Mouse (Mus musculus) heart, postnatal 0 days (tissue): Measurements from ENCODE around the gene Rbfox3. TPM values are rescaled to one million over a fixed set of nuclear protein-coding genes. Genes with fewer than 3 reads are reported as not detected.

Experiments used
- ATAC-seq: fragments of 200-750 bp; cut with Nextera tagmentation; 2 replicates; pipeline ENCODE4 v1.8.0; 2017; ENCODE audit warnings: low read depth, moderate number of reproducible peaks, moderate library complexity; ENCODE audit not compliant: insufficient read depth
- DNase-seq: peaks from one replicate; pipeline ENCODE4 v3.0.0-alpha.2; 2016; ENCODE audit warnings: low spot score
- H3K27ac ChIP-seq: fragments of 300-500 bp; sonication (generic); 2 replicates; pipeline ENCODE4 v1.5.1; 2014; ENCODE audit warnings: low read depth, mild to moderate bottlenecking
- H3K27me3 ChIP-seq: fragments of 300-500 bp; sonication (generic); 2 replicates; pipeline ENCODE4 v1.6.1; 2014; ENCODE audit warnings: low read length, mixed read lengths; ENCODE audit not compliant: control insufficient read depth, insufficient read depth
- H3K36me3 ChIP-seq: fragments of 300-500 bp; sonication (generic); replicated peaks from 2 replicates; pipeline ENCODE4 v1.6.1; 2014; ENCODE audit warnings: low read length, mixed read lengths; ENCODE audit not compliant: control insufficient read depth, insufficient read depth
- H3K4me1 ChIP-seq: fragments of 300-500 bp; sonication (generic); 2 replicates; pipeline ENCODE4 v1.6.1; 2014; ENCODE audit warnings: antibody characterized with exemption; ENCODE audit not compliant: control insufficient read depth, insufficient read depth
- H3K4me2 ChIP-seq: fragments of 300-500 bp; sonication (generic); 2 replicates; pipeline ENCODE4 v1.6.1; 2014; ENCODE audit warnings: low read depth, mild to moderate bottlenecking, low read length, moderate library complexity
- H3K4me3 ChIP-seq: fragments of 300-500 bp; sonication (generic); 2 replicates; pipeline ENCODE4 v1.5.1; 2014; ENCODE audit warnings: low read depth, low read length
- H3K9ac ChIP-seq: fragments of 300-500 bp; sonication (generic); replicated peaks from 2 replicates; pipeline ENCODE4 v1.6.1; 2014; ENCODE audit warnings: low read depth, low read length, mixed read lengths
- H3K9me3 ChIP-seq: fragments of 300-500 bp; sonication (generic); replicated peaks from 2 replicates; pipeline ENCODE4 v1.6.1; 2016; ENCODE audit warnings: low read length; ENCODE audit not compliant: control insufficient read depth
- CTCF ChIP-seq: IDR thresholded peaks from 2 replicates; pipeline ENCODE4 v1.5.1; 2016; ENCODE audit warnings: antibody characterized with exemption, control low read depth, low read depth
- EP300 ChIP-seq: IDR thresholded peaks from 2 replicates; pipeline ENCODE4 v1.6.1; 2016; ENCODE audit warnings: antibody characterized with exemption, low read depth
- WGBS: fragments of 180-500 bp; shearing (Covaris S2); extraction: QIAGEN DNeasy Blood & Tissue Kit; methylation state at CpG from one replicate; pipeline ENCODE4 v1.1.7; 2014; 5-methylcytosine and 5-hydroxymethylcytosine counted together
- polyA plus RNA-seq: library from polyadenylated mRNA; unstranded; fragments of >200 nt; fragmentation: Nextera tagmentation; extraction: Ambion mirVana; gene quantifications from 2 replicates; pipeline ENCODE4 v1.2.1, GENCODE M21; 2015
- total RNA-seq: library from RNA; depleted of rRNA; stranded (reverse); fragments of >200 nt; gene quantifications from 2 replicates; pipeline ENCODE4 v1.2.3, GENCODE M21; 2014; ENCODE audit warnings: low replicate concordance

The Rbfox3 gene
- total and polyA plus RNA-seq, 2 experiments from 2014 or later = 0.08 to 1.2 TPM

DNA sequence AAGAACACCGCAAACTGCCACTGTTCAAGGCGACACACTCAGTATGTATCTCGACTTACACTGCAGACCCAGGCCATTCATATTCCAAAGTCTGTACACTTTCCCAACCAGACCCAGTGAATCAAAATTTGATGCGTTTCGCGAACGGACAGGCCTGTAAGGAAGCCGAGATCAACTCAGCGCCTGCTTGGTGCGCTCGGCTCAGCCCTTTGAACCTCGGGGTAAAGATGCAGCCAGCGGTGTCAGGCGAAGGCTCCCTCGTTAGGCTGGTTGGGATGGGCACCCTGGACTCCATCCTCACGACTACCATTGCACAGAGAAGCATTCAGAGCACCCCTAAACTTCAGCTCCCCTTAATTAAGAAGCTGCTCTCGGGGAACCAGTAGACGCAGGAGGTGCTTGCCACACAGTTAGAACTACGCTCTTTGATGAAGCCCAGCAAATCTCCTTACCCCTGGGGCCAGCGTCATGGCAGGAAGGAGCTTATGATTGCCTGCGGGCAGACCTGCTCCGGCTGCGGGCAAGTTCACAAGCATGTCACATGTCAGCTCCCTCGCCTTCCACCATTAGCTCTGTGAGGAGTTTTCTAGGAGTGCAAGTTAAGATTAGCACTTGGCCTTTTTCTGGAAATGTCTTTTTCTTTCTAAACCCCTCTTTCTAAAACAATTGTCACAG, 231.5 kb downstream of the Rbfox3 start:
- Histone ChIP-seq H3K9me3 (no peaks in the 10 kb centered on the region), H3K4me1 (no peaks in the 10 kb centered on the region), H3K4me3 (no peak overlapping the region), H3K27me3 (peaks cover 5% of the 10 kb centered on the region; the same call in 1 of the 2 replicates), H3K4me2 (no peak overlapping the region), H3K36me3 (no peaks in the 10 kb centered on the region), H3K27ac (no peak overlapping the region), H3K9ac (no peak overlapping the region)
- DNase-seq = no peak
- ATAC-seq = no peak
- 71% methylated on average over 24 of the region's 24 CpGs for WGBS
- TF ChIP-seq EP300 (no peak), CTCF (no peak)

DNA sequence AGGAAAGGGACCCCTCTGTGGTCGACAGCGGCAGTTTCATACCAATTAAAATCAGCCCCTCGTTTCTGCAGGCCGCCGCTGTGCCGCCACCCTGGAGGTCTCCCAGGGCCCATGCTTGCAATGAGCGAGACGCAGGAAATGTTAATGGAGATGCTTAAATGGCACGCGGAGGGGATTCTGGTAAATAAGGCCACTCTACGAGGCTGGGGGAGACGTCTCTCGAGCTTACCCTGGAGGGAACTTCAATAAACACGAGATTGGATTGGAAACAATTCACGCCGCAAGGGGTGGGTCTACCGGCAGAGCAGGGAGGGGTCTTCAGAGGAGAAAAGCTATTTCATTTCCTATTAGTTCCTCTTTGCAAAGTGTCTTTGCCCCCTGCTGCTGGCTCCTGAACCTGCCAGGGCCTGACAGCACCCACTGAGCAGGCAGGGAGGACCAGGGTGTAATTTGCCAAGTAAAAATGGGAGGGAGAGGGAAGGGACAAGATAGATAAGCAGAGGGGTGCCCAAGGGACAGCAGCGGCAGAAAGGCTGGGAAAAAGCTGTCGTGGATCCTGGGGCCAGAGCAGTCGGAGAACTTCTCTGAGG, 232.8 kb downstream of the Rbfox3 start:
- no peak overlapping the region for H3K4me2 ChIP-seq
- H3K27ac ChIP-seq = no peak overlapping the region
- H3K27me3 ChIP-seq = 0 out of 2 replicates have a peak, but pooled peaks cover 5% of the 10 kb centered on the region
- no peak overlapping the region for H3K4me3 ChIP-seq
- H3K4me1 ChIP-seq = no peaks in the 10 kb centered on the region
- ATAC-seq (no peak), DNase-seq (no peak)
- H3K9ac ChIP-seq = no peak overlapping the region
- 32% methylated on average over 20 of the region's 20 CpGs for WGBS
- no peaks in the 10 kb centered on the region for H3K9me3 ChIP-seq
- H3K36me3 ChIP-seq = no peaks in the 10 kb centered on the region
- TF ChIP-seq EP300 (no peak), CTCF (no peak)

DNA sequence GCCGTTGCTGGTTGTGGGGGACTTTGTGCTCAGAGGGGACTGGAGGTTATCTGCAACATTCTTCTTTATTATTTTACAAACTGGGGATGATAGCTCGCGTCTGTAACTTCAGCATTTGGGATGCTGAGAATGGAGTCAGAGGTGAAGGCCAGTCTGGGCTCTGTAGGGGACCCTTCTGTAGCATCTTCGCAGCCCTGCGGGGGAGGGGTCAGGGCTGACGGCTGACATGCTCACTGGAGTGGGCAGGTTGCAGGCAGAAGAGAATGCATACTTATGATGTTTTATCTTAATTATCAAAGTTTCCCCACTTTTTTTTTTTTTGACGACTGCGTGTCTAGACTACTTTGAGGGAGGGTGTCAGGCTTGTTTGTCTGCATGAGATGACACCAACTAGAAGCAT, 234.1 kb downstream of the Rbfox3 start:
- Histone ChIP-seq H3K9ac (no peak overlapping the region), H3K4me1 (no peaks in the 10 kb centered on the region), H3K4me3 (no peak overlapping the region), H3K9me3 (no peaks in the 10 kb centered on the region), H3K27me3 (0 out of 2 replicates have a peak, but pooled peaks cover 5% of the 10 kb centered on the region), H3K4me2 (no peak overlapping the region), H3K36me3 (no peaks in the 10 kb centered on the region), H3K27ac (no peak overlapping the region)
- TF ChIP-seq EP300 (no peak), CTCF (no peak)
- DNase-seq (no peak), ATAC-seq (no peak)
- WGBS = 59% methylated on average over 8 of the region's 8 CpGs

DNA sequence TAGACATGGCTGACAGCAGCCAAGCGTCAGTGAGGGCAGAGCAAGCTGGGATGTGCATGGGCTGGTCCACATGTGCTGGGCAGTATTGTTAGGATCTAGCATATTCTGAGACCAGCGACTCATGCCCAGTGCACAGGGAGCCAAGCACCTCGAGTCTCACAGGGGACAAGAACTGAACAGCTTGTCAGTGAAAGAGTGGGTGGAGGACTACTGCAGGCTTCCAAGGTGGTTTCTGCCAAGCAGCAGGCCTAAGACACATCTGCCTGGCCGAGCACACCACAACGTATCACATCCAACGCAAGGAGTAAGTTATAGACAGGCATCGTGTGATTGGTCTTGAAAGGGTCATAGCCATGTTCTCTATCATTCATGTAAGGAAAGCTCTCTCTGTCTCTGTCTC, 235.0 kb downstream of the Rbfox3 start:
- H3K36me3 ChIP-seq = no peaks in the 10 kb centered on the region
- H3K27ac ChIP-seq = no peak overlapping the region
- no peak for ATAC-seq
- TF ChIP-seq CTCF (no peak), EP300 (no peak)
- DNase-seq = no peak
- H3K9ac ChIP-seq = no peak overlapping the region
- 62% methylated on average over 7 of the region's 7 CpGs for WGBS
- H3K27me3 ChIP-seq = 0 out of 2 replicates have a peak, but pooled peaks cover 5% of the 10 kb centered on the region
- H3K4me3 ChIP-seq = no peak overlapping the region
- no peak overlapping the region for H3K4me2 ChIP-seq
- no peaks in the 10 kb centered on the region for H3K4me1 ChIP-seq
- no peaks in the 10 kb centered on the region for H3K9me3 ChIP-seq

DNA sequence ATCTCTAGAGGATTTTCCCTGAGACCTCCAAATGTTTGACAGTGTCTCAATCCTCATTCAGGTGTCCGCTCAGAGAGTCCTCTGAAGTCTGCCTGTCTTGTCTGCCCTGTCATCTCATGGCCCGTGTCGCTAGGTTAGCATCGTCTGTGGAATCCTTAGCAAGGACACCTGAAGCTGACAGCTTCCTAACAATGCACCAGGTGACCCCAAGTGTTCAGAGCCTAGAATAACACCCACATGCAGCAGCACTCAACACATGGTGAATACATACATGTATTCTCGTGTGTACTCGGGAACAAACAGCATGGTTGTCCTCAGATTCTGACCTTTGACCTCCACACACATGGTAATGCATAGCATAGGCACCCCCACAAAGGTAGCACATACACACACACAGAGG, 239.4 kb downstream of the Rbfox3 start:
- Histone ChIP-seq H3K4me1 (no peaks in the 10 kb centered on the region), H3K27me3 (no peaks in the 10 kb centered on the region), H3K27ac (no peak overlapping the region), H3K9me3 (no peaks in the 10 kb centered on the region), H3K4me2 (no peak overlapping the region), H3K9ac (no peak overlapping the region), H3K36me3 (no peaks in the 10 kb centered on the region), H3K4me3 (no peak overlapping the region)
- TF ChIP-seq EP300 (no peak), CTCF (no peak)
- 61% methylated on average over 6 of the region's 6 CpGs for WGBS
- DNase-seq (no peak), ATAC-seq (no peak)

DNA sequence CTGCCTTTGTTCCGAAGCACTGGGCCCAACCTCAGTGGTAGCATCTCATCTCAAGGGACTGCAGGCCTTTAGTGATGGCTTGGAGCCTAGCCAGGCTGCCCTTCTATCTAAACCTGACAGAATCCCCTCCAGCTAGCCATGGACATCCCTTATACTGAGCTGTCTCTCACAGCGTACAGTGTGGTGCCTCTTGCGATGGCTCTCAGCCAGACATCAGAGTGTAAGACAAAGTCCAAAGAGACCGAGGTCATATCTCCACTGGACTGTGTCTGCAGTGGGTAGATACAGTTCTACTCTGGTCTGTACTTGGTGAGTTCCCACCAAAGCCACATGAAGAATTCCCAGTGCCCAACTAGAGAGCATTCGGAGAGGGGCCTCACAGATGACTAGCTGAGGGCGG, 240.2 kb downstream of the Rbfox3 start:
- DNase-seq (no peak), ATAC-seq (no peak)
- Histone ChIP-seq H3K36me3 (no peaks in the 10 kb centered on the region), H3K4me2 (no peak overlapping the region), H3K4me3 (no peak overlapping the region), H3K27me3 (no peaks in the 10 kb centered on the region), H3K9me3 (no peaks in the 10 kb centered on the region), H3K9ac (no peak overlapping the region), H3K27ac (no peak overlapping the region), H3K4me1 (no peaks in the 10 kb centered on the region)
- 64% methylated on average over 6 of the region's 6 CpGs for WGBS
- no peak for TF ChIP-seq EP300
